In genomic region chr12:4475251-4475993, GRCm38 (mm10) we compare ENCODE assay signal across 7 mouse cellular contexts. TPM values are rescaled to one million over a fixed set of nuclear protein-coding genes. Genes with fewer than 3 reads are reported as not detected.
DNase-seq lines count a peak whose midpoint lies in the region; ATAC-seq lines count a peak whose summit lies in the region.

No protein-coding gene starts in this region.

- peaks cover 11% of the 10 kb centered on the region for H3K4me1 ChIP-seq in embryonic facial prominence, embryonic 14.5 days (ENCODE audit: control insufficient read depth, insufficient read depth, low read length)
- H3K4me1 ChIP-seq in limb, embryonic 12.5 days (replicated peaks) = peaks cover 23% of the 10 kb centered on the region

- 5% methylated on average over 18 of the region's 18 CpGs for WGBS in embryonic facial prominence, embryonic 14.5 days
- 6% methylated on average over 18 of the region's 18 CpGs for WGBS in limb, embryonic 12.5 days

- no peak for ATAC-seq in embryonic facial prominence, embryonic 14.5 days (ENCODE audit: low read depth)
- ATAC-seq in limb, embryonic 12.5 days (ENCODE audit: insufficient number of reproducible peaks, insufficient read depth, low FRiP score, low TSS enrichment, low read depth) = 0 out of 2 replicates have a peak, but pooled peaks have one; percentile 9

- peak; percentile 3 for DNase-seq in thymus, postnatal 0 days (ENCODE audit: low spot score)
- DNase-seq in thymus, adult 18-20 months = no peak
- peak; percentile 78 for DNase-seq in embryonic facial prominence, embryonic 14.5 days (ENCODE audit: low spot score)
- DNase-seq in splenic B cell, adult 2 months (ENCODE audit: low read depth, low spot score) = peak; percentile 15
- DNase-seq in ovary, adult 18-20 months (ENCODE audit: low spot score) = no peak
- DNase-seq in frontal cortex, adult 2 months (ENCODE audit: extremely low spot score in 1 of 2, low spot score in 1 of 2) = no peak

- peak overlapping the region; percentile 90 for H3K4me2 ChIP-seq in embryonic facial prominence, embryonic 14.5 days (ENCODE audit: low read depth, low read length)
- peak overlapping the region; percentile 86 for H3K4me2 ChIP-seq in limb, embryonic 12.5 days

- H3K9ac ChIP-seq in embryonic facial prominence, embryonic 14.5 days (ENCODE audit: low read depth, low read length) = peak overlapping the region; percentile 84
- peak overlapping the region; percentile 86 for H3K9ac ChIP-seq in limb, embryonic 12.5 days (replicated peaks)

- H3K4me3 ChIP-seq in embryonic facial prominence, embryonic 14.5 days (ENCODE audit: low read depth, low read length) = peak overlapping the region; percentile 88
- H3K4me3 ChIP-seq in limb, embryonic 12.5 days (replicated peaks) = peak overlapping the region; percentile 93

- no peaks in the 10 kb centered on the region for H3K36me3 ChIP-seq in embryonic facial prominence, embryonic 14.5 days (ENCODE audit: control insufficient read depth, insufficient read depth, low read length)
- H3K36me3 ChIP-seq in limb, embryonic 12.5 days = no peaks in the 10 kb centered on the region
- H3K36me3 ChIP-seq in splenic B cell, adult 2 months (ENCODE audit: control insufficient read depth, insufficient read depth, low read length, poor library complexity, severe bottlenecking) = no peaks in the 10 kb centered on the region

- H3K27me3 ChIP-seq in embryonic facial prominence, embryonic 14.5 days (replicated peaks; ENCODE audit: control insufficient read depth, insufficient read depth, low read length) = no peaks in the 10 kb centered on the region
- H3K27me3 ChIP-seq in limb, embryonic 12.5 days = peaks cover 15% of the 10 kb centered on the region; the same call in 1 of the 2 replicates
- H3K27me3 ChIP-seq in splenic B cell, adult 2 months (ENCODE audit: control insufficient read depth, insufficient read depth, low read length, poor library complexity, severe bottlenecking) = no peaks in the 10 kb centered on the region

- peak overlapping the region; percentile 90; the same call in 1 of the 2 replicates for H3K27ac ChIP-seq in embryonic facial prominence, embryonic 14.5 days (replicated peaks; ENCODE audit: low read depth, low read length)
- no peak overlapping the region for H3K27ac ChIP-seq in limb, embryonic 12.5 days

- H3K9me3 ChIP-seq in embryonic facial prominence, embryonic 14.5 days (ENCODE audit: control insufficient read depth, low read length) = no peaks in the 10 kb centered on the region
- no peaks in the 10 kb centered on the region for H3K9me3 ChIP-seq in limb, embryonic 12.5 days

RNA-seq across cellular contexts. Expression of gene Ncoa1, which starts 1.6 kb away (rescaled TPM):
- 5.9 and 7.6 TPM in 2 replicates for polyA plus RNA-seq in thymus, postnatal 0 days (2015; fragmentation: Nextera tagmentation; extraction: Ambion mirVana)
- polyA plus RNA-seq in embryonic facial prominence, embryonic 14.5 days (2014; fragmentation: Nextera tagmentation; extraction: Ambion mirVana) = 20.7 and 21.0 TPM in 2 replicates
- polyA plus RNA-seq in limb, embryonic 12.5 days (2016; fragmentation: Nextera tagmentation; extraction: Ambion mirVana) = 9.6 and 11.3 TPM in 2 replicates
- 49.5 and 59.6 TPM in 2 replicates for polyA plus RNA-seq in frontal cortex, adult 2 months (2012; rRNA removed)

Comparison
In these comparisons a context has a peak if more than half of its experiments do, and no peak if none do; other contexts are left out.
1. DNase-seq: peak in thymus, postnatal 0 days (single experiment), embryonic facial prominence, embryonic 14.5 days (single experiment) and splenic B cell, adult 2 months (single experiment); none in thymus, adult 18-20 months (0 of 2), ovary, adult 18-20 months (single experiment) and frontal cortex, adult 2 months (0 of 2).